Mouse (Mus musculus) hindbrain, embryonic 15.5 days (tissue): ENCODE measurements around the gene Il25. TPM values are rescaled to one million over a fixed set of nuclear protein-coding genes. Genes with fewer than 3 reads are reported as not detected.
"Not testable (repeated sequence)": the region's sequence is repeated elsewhere in the genome, so short reads cannot be mapped to it uniquely, and the experiment has no call there.

ENCODE experiments used
- ATAC-seq: fragments of 200-750 bp; cut with Nextera tagmentation; 2 replicates; pipeline ENCODE4 v1.8.0; 2017; ENCODE audit warnings: low read depth, moderate number of reproducible peaks, moderate TSS enrichment; ENCODE audit not compliant: low FRiP score
- H3K27ac ChIP-seq: fragments of 300-500 bp; sonication (generic); replicated peaks from 2 replicates; pipeline ENCODE4 v1.5.1; 2015; ENCODE audit warnings: mild to moderate bottlenecking, inconsistent platforms
- H3K27me3 ChIP-seq: fragments of 300-500 bp; sonication (generic); 2 replicates; pipeline ENCODE4 v1.6.1; 2015; ENCODE audit warnings: control low read depth, inconsistent platforms
- H3K36me3 ChIP-seq: fragments of 300-500 bp; sonication (generic); 2 replicates; pipeline ENCODE4 v1.6.1; 2015; ENCODE audit warnings: control low read depth, inconsistent platforms
- H3K4me1 ChIP-seq: fragments of 300-500 bp; sonication (generic); replicated peaks from 2 replicates; pipeline ENCODE4 v1.6.1; 2015; ENCODE audit warnings: control low read depth, inconsistent platforms
- H3K4me2 ChIP-seq: fragments of 300-500 bp; sonication (generic); 2 replicates; pipeline ENCODE4 v1.6.1; 2015; ENCODE audit warnings: moderate library complexity, mild to moderate bottlenecking, inconsistent platforms
- H3K4me3 ChIP-seq: fragments of 300-500 bp; sonication (generic); 2 replicates; pipeline ENCODE4 v1.5.1; 2015; ENCODE audit warnings: mild to moderate bottlenecking, inconsistent platforms
- H3K9ac ChIP-seq: fragments of 300-500 bp; sonication (generic); 2 replicates; pipeline ENCODE4 v1.6.1; 2015; ENCODE audit warnings: inconsistent platforms
- H3K9me3 ChIP-seq: fragments of 300-500 bp; sonication (generic); 2 replicates; pipeline ENCODE4 v1.6.1; 2016; ENCODE audit warnings: control low read depth, inconsistent platforms
- WGBS: fragments of 180-500 bp; shearing (Covaris S2); methylation state at CpG from one replicate; pipeline ENCODE4 v1.1.7; 2015; 5-methylcytosine and 5-hydroxymethylcytosine counted together
- polyA plus RNA-seq: library from polyadenylated mRNA; unstranded; fragments of >200 nt; fragmentation: Nextera tagmentation; extraction: Ambion mirVana; gene quantifications from 2 replicates; pipeline ENCODE4 v1.2.1, GENCODE M21; 2015

Gene Il25
- polyA plus RNA-seq, 1 experiment from 2014 or later, result 0.70 TPM

- Histone ChIP-seq H3K4me1 (no peaks in the 10 kb centered on the region), H3K9ac (no peak overlapping the region), H3K9me3 (no peaks in the 10 kb centered on the region), H3K36me3 (no peaks in the 10 kb centered on the region), H3K4me2 (no peak overlapping the region), H3K27ac (no peak overlapping the region), H3K27me3 (no peaks in the 10 kb centered on the region), H3K4me3 (no peak overlapping the region)
- 77% methylated on average over 2 of the region's 2 CpGs for WGBS
- no peak for ATAC-seq
Observed at GRCm38 (mm10) chr14:54944939-54945338, 12.4 kb downstream of the Il25 start.

- Histone ChIP-seq H3K9me3 (no peaks in the 10 kb centered on the region), H3K27ac (no peak overlapping the region), H3K36me3 (no peaks in the 10 kb centered on the region), H3K4me1 (no peaks in the 10 kb centered on the region), H3K27me3 (no peaks in the 10 kb centered on the region), H3K9ac (no peak overlapping the region), H3K4me2 (no peak overlapping the region), H3K4me3 (no peak overlapping the region)
- no peak for ATAC-seq
- WGBS, result 85% methylated on average over 19 of the region's 19 CpGs
Observed at GRCm38 (mm10) chr14:54945975-54946704, 13.6 kb downstream of the Il25 start.

GRCm38 (mm10) chr14:54947008-54947407 is 14.5 kb downstream of the Il25 start:
- not testable (repeated sequence) for H3K27me3 ChIP-seq, H3K4me3 ChIP-seq, ATAC-seq, H3K27ac ChIP-seq, H3K4me2 ChIP-seq, H3K9me3 ChIP-seq, H3K36me3 ChIP-seq, H3K4me1 ChIP-seq, H3K9ac ChIP-seq
- 93% methylated on average over 11 of the region's 11 CpGs for WGBS

- no peak for ATAC-seq
- no peaks in the 10 kb centered on the region for H3K9me3 ChIP-seq
- H3K4me2 ChIP-seq, result no peak overlapping the region
- H3K4me3 ChIP-seq, result no peak overlapping the region
- no peaks in the 10 kb centered on the region for H3K4me1 ChIP-seq
- no peaks in the 10 kb centered on the region for H3K27me3 ChIP-seq
- 88% methylated on average over 9 of the region's 9 CpGs for WGBS
- H3K9ac ChIP-seq, result no peak overlapping the region
- H3K36me3 ChIP-seq, result no peaks in the 10 kb centered on the region
- no peak overlapping the region for H3K27ac ChIP-seq
Observed at GRCm38 (mm10) chr14:54948781-54949180, 16.3 kb downstream of the Il25 start.

GRCm38 (mm10) chr14:54950493-54950892 is 18.0 kb downstream of the Il25 start:
- Histone ChIP-seq H3K36me3 (no peaks in the 10 kb centered on the region), H3K27me3 (no peaks in the 10 kb centered on the region), H3K4me1 (no peaks in the 10 kb centered on the region), H3K4me3 (no peak overlapping the region), H3K4me2 (no peak overlapping the region), H3K9me3 (no peaks in the 10 kb centered on the region), H3K9ac (no peak overlapping the region), H3K27ac (no peak overlapping the region)
- no peak for ATAC-seq
- WGBS, result 69% methylated on average over 12 of the region's 12 CpGs

DNA sequence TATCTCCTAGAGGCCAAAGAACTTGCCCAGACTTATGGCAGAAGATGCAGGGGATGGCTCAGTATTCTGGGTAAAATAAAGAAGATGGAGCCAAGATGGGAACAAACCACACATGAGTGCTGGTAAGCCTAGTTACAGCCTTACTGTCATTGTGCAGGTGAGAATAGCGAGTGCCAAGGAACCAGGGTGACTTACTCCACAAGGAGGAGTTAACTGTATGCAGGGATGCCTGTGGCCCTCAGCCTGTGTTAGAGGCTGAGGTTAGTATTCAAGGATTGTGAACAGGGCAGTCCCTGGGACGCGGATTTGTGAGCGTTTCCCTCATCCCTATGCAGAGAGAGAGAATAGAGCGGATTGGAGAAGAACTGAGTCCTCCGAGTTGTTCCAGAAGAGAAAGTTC is 19.1 kb downstream of the Il25 start:
- H3K9me3 ChIP-seq, result no peaks in the 10 kb centered on the region
- H3K4me3 ChIP-seq, result no peak overlapping the region
- H3K9ac ChIP-seq, result no peak overlapping the region
- no peaks in the 10 kb centered on the region for H3K36me3 ChIP-seq
- 90% methylated on average over 6 of the region's 6 CpGs for WGBS
- no peaks in the 10 kb centered on the region for H3K4me1 ChIP-seq
- no peak for ATAC-seq
- H3K27me3 ChIP-seq, result no peaks in the 10 kb centered on the region
- no peak overlapping the region for H3K4me2 ChIP-seq
- no peak overlapping the region for H3K27ac ChIP-seq

GRCm38 (mm10) chr14:54953664-54954206 is 21.2 kb downstream of the Il25 start:
- 94% methylated on average over 8 of the region's 8 CpGs for WGBS
- Histone ChIP-seq H3K36me3 (no peaks in the 10 kb centered on the region), H3K27ac (no peak overlapping the region), H3K4me3 (no peak overlapping the region), H3K9me3 (no peaks in the 10 kb centered on the region), H3K9ac (no peak overlapping the region), H3K27me3 (no peaks in the 10 kb centered on the region), H3K4me2 (no peak overlapping the region), H3K4me1 (no peaks in the 10 kb centered on the region)
- ATAC-seq, result no peak

DNA sequence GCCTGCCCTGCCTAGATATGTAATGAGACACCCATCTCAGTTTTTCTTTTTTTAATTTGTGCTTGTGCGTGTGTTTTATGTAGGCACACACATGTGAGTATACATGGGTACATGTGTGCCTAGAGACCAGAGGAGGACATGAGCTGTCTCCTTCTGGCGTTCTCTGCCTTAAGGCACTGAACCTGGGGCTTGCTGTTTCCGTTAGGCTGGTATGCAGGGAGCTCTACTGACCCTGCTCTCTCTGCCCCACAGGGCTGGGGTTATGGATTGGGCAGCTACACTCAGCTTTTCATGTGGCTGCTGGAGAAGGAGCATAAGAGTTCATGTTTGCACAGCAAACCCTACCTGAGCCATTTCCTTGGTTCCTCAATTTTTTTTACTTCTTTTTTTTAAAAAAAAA is 22.0 kb downstream of the Il25 start:
- no peak for ATAC-seq
- Histone ChIP-seq H3K9ac (no peak overlapping the region), H3K4me1 (no peaks in the 10 kb centered on the region), H3K27me3 (no peaks in the 10 kb centered on the region), H3K27ac (no peak overlapping the region), H3K4me3 (no peak overlapping the region), H3K4me2 (no peak overlapping the region), H3K9me3 (no peaks in the 10 kb centered on the region), H3K36me3 (no peaks in the 10 kb centered on the region)
- WGBS, result 84% methylated on average over 3 of the region's 3 CpGs

GRCm38 (mm10) chr14:54955481-54955880 is 23.0 kb downstream of the Il25 start:
- 90% methylated on average over 3 of the region's 3 CpGs for WGBS
- H3K27me3 ChIP-seq, result no peaks in the 10 kb centered on the region
- H3K9me3 ChIP-seq, result no peaks in the 10 kb centered on the region
- H3K4me1 ChIP-seq, result no peaks in the 10 kb centered on the region
- H3K4me2 ChIP-seq, result no peak overlapping the region
- ATAC-seq, result no peak
- no peak overlapping the region for H3K9ac ChIP-seq
- no peaks in the 10 kb centered on the region for H3K36me3 ChIP-seq
- no peak overlapping the region for H3K27ac ChIP-seq
- no peak overlapping the region for H3K4me3 ChIP-seq

DNA sequence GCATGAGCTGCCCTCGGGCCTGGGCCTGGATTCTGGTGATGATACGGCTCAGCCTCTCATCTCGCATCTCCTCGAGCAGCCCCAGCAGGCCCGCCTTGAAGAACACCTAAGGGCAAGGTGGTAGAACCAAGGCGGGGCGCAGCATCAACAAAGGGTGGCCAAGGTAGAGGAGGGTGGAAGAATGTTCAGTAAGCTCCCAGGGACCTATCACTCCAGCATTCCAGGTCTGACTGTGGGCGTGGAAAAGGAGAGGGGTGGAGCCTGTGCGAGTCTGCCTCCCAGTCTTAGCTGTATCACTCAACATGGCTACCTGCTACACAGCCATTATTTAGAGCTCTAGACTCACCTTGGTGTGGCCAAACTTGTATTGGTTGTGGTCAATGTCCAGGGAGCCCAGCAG is 24.0 kb downstream of the Il25 start:
- Histone ChIP-seq H3K4me2 (no peak overlapping the region), H3K36me3 (no peaks in the 10 kb centered on the region), H3K4me3 (no peak overlapping the region), H3K9ac (no peak overlapping the region), H3K27me3 (no peaks in the 10 kb centered on the region), H3K27ac (no peak overlapping the region), H3K4me1 (no peaks in the 10 kb centered on the region), H3K9me3 (no peaks in the 10 kb centered on the region)
- WGBS, result 88% methylated on average over 9 of the region's 9 CpGs
- ATAC-seq, result no peak

GRCm38 (mm10) chr14:54958503-54958902 is 26.0 kb downstream of the Il25 start:
- H3K9me3 ChIP-seq, result no peaks in the 10 kb centered on the region
- H3K4me2 ChIP-seq, result no peak overlapping the region
- H3K27me3 ChIP-seq, result no peaks in the 10 kb centered on the region
- ATAC-seq, result no peak
- H3K4me1 ChIP-seq, result no peaks in the 10 kb centered on the region
- no peak overlapping the region for H3K4me3 ChIP-seq
- 84% methylated on average over 4 of the region's 4 CpGs for WGBS
- H3K27ac ChIP-seq, result no peak overlapping the region
- no peak overlapping the region for H3K9ac ChIP-seq
- H3K36me3 ChIP-seq, result no peaks in the 10 kb centered on the region

DNA sequence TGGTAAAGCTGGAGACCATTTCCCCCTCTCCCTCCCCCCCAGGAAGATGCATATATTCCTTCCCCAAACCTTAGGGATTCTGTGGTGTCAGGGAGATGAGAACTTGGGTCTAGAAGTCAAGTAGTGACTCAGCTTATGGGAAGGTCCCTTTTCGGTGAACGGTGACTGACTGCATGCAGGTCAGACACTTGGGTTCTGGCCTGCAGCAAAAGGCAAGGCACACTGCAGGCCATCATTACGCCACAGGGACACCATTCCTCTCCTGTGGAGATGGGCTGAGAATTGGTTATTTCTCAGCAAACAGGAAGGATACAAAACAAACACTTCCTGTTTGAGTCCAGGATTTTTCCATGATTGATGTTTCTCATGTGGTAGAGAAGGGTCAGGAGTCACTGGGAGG is 26.7 kb downstream of the Il25 start:
- Histone ChIP-seq H3K9ac (no peak overlapping the region), H3K4me2 (no peak overlapping the region), H3K4me3 (no peak overlapping the region), H3K36me3 (no peaks in the 10 kb centered on the region), H3K27ac (no peak overlapping the region), H3K27me3 (no peaks in the 10 kb centered on the region), H3K4me1 (no peaks in the 10 kb centered on the region), H3K9me3 (no peaks in the 10 kb centered on the region)
- no peak for ATAC-seq
- WGBS, result 94% methylated on average over 3 of the region's 3 CpGs
